Mouse (Mus musculus): Measurements from ENCODE around the gene Camsap1. TPM values are rescaled to one million over a fixed set of nuclear protein-coding genes. Genes with fewer than 3 reads are reported as not detected.

The Camsap1 gene
- 10 to 100 TPM in 1 of 2 experiments, 1 to 10 TPM in 1; 9.7 to 10.5 TPM for total RNA-seq (2023)

DNA sequence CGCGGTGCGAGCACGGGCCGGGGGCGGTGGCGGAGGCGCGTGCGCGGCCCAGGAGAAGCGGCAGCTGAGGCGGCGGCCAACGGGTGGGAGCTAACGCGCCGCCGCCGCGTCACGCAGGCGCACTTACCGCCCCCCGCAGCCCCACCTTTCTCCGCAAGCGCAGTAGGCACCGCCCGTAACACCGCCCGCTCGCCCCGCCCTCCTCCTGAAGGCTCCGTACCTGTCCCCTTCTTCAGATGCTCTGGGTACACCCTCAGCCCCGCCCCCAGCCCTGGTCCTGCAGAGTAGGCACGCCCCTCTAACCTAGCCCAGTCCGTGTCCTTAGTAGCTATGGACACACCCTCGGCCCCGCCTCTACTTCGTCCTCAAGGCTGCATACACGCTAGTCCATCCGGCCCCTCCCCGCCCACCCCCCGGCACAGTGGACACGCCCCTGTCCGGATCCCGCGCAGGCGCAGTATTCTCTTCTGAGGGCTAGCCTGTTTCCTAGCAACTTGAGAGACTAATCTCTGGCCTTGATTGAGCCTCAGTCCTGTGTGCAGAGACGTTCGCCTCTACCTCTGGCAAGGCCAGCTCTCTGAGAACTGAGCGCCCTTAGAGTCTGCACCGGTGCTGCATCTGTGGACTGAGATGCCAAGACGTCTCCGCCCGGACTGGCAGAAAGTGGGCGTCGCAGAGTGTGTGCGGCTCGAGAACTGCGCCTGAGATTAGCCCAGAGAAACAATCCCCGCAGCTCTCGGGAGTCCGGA lies at the start of gene Camsap1:
Gene Camsap1, minus strand, starts transcription at position 124 of the 749 bp plus-strand sequence.

DNA sequence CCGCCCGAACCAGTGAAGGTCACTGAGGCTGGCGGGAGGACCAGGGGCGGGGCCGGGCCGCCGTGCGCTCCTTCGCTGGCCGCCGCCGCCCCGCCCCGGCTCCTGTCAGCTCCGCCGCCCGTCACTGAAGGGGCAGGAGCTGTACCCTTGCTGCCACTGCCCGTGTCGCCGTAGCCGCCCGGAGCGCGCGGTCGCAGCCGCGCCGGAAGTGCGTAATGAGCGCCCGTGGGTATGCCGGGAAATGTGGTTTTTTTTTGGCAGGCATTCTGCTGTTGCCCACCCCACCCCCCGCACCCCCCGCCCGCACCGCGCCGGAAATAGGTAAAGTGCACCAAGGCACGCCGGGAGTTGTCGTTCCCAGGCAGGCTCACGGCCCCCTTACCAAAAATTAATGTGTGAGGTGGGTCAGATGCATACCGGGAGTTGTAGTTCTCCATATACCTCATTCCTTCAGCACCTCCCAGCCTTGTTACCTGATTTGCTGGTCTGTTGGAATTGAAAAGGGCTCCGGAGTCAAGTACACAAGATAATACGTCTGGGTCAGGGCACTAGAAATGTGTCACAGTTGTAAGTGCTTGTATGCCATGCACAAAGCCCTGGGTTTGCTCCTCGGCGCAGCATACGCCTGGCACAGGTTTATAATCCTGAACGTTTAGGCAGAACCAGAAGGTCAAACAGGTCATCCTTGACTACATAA lies 38.6 kb upstream of the Camsap1 start, which contains the start of gene Ubac1:
Gene Ubac1, minus strand, starts transcription at position 187 of the 697 bp plus-strand sequence.

Other genes starting within 250 kb of the Camsap1 start
- not detected for gene Obp2b, start 246.3 kb downstream of the Camsap1 start, total RNA-seq (2023)
- gene Lcn3, start 217.7 kb downstream of the Camsap1 start, total RNA-seq (2023), result not detected
- not detected for gene Lcn11, start 206.3 kb downstream of the Camsap1 start, total RNA-seq (2023)
- gene Gm13539, start 201.0 kb downstream of the Camsap1 start, total RNA-seq (2023), result not detected
- not detected for gene Glt6d1, start 167.4 kb downstream of the Camsap1 start, total RNA-seq (2023)
- gene Lcn9, start 160.1 kb downstream of the Camsap1 start, total RNA-seq (2023), result not detected
- gene Sohlh1, start 136.0 kb downstream of the Camsap1 start, total RNA-seq (2023), result not detected
- not detected for gene Kcnt1, start 119.5 kb downstream of the Camsap1 start, total RNA-seq (2023)
- gene Ubac1, start 38.5 kb upstream of the Camsap1 start, total RNA-seq (2023), result 10 to 100 TPM; 41.8 to 51.7 TPM
- 1 to 10 TPM; 2.7 to 3.8 TPM for gene Nacc2, start 139.9 kb upstream of the Camsap1 start, total RNA-seq (2023)
- gene Lhx3, start 225.0 kb upstream of the Camsap1 start, total RNA-seq (2023), result not detected